Mouse (Mus musculus) urinary bladder, adult 18-20 months (tissue): ENCODE data around the gene Clspn.
"Not testable (repeated sequence)": the region's sequence is repeated elsewhere in the genome, so short reads cannot be mapped to it uniquely, and the experiment has no call there.

Experiments
- DNase-seq, 2 experiments: peaks; one replicate each; pipeline ENCODE4 v3.0.0; 2022; ENCODE audit warnings: low spot score in 2 of 2, mixed read lengths in 2 of 2

The Clspn gene

GRCm38 (mm10) chr4:126556809-126557711, at the start of gene Clspn:
Gene Clspn, plus strand, starts transcription at chr4:126556935.
- DNase-seq = peak; percentile 80 to 85

DNA sequence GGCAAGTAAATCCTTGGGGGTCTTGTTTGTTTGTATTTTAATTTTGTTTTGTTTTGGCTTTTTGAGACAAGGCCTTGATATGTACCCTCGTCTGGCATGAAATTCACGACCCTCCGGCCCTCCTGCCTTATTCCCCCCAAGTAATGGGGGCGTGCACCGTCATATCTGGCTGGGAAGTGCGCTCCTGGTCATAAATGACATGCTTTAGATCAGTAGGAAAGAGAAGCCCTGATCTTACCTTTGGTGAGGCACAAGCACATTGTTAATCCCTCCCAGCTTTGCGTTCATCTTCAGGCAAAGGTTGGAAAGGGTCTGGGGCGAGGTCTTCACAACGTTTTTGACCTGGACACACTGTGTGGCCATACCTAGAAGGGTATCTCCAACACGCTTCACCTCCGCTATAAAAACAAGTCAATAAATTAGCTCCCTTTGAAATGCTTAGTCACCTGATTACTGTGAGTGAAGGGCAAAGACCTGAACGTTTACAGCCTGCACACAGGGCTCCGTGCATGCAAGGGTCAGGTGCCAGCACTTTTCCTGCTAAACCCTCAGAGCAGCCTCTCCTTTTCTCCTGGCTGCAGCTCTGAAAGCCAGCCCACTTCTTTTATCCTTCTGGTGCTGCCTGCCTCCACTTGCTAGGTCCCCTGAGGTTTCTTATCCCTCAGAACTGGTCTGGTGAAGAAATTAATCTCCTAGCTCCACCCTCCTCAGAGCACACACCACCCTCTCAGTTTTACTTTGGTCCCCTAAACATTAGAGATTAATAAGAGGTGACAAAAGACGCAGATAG, 48.4 kb upstream of the Clspn start:
- peak in 1 of 2 experiments; percentile 3 for DNase-seq

DNA sequence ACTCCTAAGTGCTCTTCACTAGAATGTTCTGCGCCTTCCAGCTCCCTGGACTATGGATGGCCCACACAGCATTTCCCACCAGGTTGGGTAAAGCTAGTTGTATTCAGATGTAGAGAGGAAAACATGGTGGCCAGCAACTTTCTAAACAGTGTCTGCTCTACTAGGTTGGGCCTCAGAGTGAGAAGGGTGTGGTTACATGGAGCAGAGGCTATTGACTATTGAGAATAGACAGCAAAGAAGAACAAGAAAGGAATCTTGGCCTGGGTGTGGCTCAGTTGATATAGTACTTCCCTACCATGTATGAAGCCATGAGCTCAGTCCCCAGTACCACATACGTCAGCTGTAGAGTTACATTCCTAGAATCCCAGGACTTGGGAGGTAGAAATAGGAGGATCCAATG, 47.7 kb upstream of the Clspn start:
- DNase-seq = no peak

GRCm38 (mm10) chr4:126511013-126511412, 45.7 kb upstream of the Clspn start:
- no peak for DNase-seq

DNA sequence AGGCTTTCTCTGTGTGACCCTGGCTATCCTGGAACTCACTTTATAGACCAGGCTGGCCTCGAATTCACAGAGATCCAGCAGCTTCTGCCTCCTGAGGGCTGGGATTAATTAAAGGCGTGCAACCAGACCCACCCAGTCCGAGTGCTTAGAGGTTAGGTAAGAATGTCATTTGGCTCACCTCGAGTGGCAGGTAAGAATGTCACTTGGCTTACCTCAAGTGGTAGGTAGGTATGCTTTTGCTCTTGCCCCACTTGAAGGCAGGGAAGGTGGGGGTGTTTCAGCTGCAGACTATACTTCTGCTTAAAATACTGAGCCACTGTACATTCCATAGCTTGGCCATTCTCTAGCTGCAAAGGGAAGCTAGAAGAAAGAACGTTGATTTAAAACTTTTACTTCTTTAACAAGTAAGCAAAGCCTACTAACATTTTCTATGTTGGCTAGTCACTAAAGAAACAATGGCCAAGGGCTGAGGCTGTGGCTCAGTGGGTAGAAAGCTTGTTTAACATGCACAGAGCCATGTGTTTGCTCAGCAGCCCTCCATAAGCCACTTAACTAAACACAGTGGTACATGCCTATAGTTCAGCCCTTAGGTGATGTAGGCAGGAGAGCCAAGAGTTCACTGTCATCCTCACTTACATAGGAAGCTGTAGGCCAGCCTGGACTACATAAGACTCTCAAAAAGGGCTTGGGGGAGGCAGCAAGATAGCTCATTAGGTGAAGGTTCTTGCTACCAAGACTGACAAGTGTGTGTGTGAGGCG, 44.2 kb upstream of the Clspn start:
- DNase-seq = no peak

DNA sequence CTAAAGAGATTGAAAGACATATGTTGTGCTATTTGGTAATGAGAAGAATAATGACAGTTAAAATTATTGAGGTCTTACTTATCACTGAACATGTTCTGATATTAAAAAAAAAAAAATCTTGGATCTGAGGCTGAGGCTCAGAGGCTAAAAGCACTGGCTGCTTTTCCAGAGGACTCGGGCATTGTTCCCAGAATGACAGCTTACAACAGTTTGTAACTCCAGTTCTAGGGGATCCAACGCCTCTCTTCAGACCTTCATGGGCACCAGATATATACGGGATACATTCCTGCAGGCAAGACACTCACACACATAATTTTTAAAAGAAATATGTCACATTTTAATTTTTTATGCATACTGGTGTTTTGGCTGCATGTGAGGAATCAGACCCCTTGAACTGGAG, 30.6 kb upstream of the Clspn start:
- DNase-seq = no peak

GRCm38 (mm10) chr4:126526828-126527227, 29.9 kb upstream of the Clspn start:
- DNase-seq = no peak

GRCm38 (mm10) chr4:126532292-126532691, 24.4 kb upstream of the Clspn start:
- DNase-seq = no peak

DNA sequence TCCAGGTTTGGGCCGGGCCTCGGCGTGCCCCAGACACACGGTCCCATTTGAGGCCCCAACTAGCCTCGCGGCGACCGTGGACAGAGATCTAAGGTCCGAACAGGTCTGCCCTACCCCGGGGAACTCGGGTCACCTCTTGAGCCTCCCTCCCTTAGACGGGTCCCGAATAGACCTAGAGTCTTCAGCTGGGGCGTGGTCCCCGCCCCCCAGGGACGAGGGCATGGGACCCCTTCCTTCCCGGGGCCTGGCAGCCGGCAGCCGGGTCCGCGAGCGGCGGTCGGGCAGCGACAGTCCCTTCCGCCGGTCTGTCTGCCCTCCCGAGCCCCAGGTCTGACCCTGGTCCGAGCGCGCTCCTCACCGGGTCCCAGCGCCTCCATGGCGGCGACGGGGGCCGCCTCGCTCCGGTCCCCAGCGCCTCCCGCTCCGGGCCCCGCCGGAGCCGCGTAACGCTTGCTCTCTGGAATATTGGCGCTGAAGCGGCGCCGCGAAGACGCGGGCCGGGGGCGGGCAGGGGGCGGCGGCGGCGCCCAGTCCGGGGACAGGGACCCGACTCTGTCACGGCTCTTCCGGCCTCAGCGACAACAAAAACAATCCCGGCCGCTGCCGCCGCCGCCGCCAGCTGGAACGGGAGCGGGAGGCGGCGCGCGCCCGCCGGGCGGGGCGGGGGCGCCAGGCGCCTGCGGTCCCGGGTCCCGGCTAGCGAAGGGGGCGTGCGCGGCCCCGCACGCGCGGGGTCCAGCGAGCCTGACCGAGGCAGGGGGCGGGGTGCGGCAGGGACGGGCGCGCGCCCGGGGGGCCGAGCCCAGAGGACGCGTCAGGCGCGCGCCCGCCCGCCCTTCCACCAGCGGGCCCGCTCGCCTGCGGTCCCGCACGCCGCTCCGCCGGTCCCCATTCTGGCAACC, 23.7 kb upstream of the Clspn start, which contains the start of gene Ago4:
TSS of gene Ago4 (minus strand) at position 646 of the 902 bp plus-strand sequence.
- DNase-seq = peak in 1 of 2 experiments; percentile 52

DNA sequence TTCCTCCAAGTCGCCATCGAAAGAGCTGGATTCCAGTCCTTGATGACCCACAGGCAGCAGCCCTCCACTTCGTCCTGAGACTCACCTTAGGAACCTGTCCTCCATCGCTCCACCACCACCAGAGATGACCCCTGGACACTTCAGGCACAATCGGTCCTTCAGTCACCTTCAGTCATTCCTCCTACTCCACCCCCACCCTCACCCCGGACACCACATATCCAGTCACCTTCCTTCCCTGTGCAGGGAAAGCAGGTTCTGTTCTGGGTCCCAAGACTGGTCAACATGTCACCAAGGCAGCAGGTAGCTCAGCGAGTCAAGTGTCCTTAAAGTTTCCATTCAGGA, 23.0 kb upstream of the Clspn start:
- DNase-seq = no peak

GRCm38 (mm10) chr4:126535631-126536030, 21.1 kb upstream of the Clspn start:
- not testable (repeated sequence) for DNase-seq

GRCm38 (mm10) chr4:126536865-126537264, 19.9 kb upstream of the Clspn start:
- DNase-seq = no peak

- DNase-seq = no peak
These were observed 16.2 kb upstream of the Clspn start for GRCm38 (mm10) chr4:126540487-126541071.

GRCm38 (mm10) chr4:126542838-126543237, 13.9 kb upstream of the Clspn start:
- no peak for DNase-seq

- DNase-seq = no peak
These were observed 11.7 kb upstream of the Clspn start for GRCm38 (mm10) chr4:126545016-126545415.

- no peak for DNase-seq
These were observed 11.0 kb upstream of the Clspn start for GRCm38 (mm10) chr4:126545703-126546102.

GRCm38 (mm10) chr4:126546183-126546582, 10.6 kb upstream of the Clspn start:
- DNase-seq = no peak

- DNase-seq = no peak
These were observed 4.6 kb upstream of the Clspn start for GRCm38 (mm10) chr4:126552136-126552535.

- DNase-seq = no peak
These were observed 3.6 kb upstream of the Clspn start for GRCm38 (mm10) chr4:126553105-126553504.

GRCm38 (mm10) chr4:126553685-126554084, 3.0 kb upstream of the Clspn start:
- DNase-seq = no peak

- DNase-seq = no peak
These were observed 2.3 kb upstream of the Clspn start for GRCm38 (mm10) chr4:126554462-126554861.
